Mouse (Mus musculus) midbrain, embryonic 13.5 days (tissue): ENCODE results near the gene Sstr3. TPM values are rescaled to one million over a fixed set of nuclear protein-coding genes. Genes with fewer than 3 reads are reported as not detected.
A peak's percentile ranks its signal among the peaks of the same experiment; 100 is the strongest.

Experiments
- ATAC-seq: fragments of 200-750 bp; cut with Nextera tagmentation; 2 replicates; pipeline ENCODE4 v1.8.0; 2017; ENCODE audit warnings: mild to moderate bottlenecking, moderate TSS enrichment, moderate library complexity
- H3K27ac ChIP-seq: fragments of 300-500 bp; sonication (generic); 2 replicates; pipeline ENCODE4 v1.5.1; 2015; ENCODE audit warnings: inconsistent platforms, mild to moderate bottlenecking, moderate library complexity
- H3K27me3 ChIP-seq: fragments of 300-500 bp; sonication (generic); 2 replicates; pipeline ENCODE4 v1.6.1; 2015; ENCODE audit warnings: mild to moderate bottlenecking, inconsistent platforms
- H3K36me3 ChIP-seq: fragments of 300-500 bp; sonication (generic); 2 replicates; pipeline ENCODE4 v1.6.1; 2015; ENCODE audit warnings: mild to moderate bottlenecking, inconsistent platforms
- H3K4me1 ChIP-seq: fragments of 300-500 bp; sonication (generic); replicated peaks from 2 replicates; pipeline ENCODE4 v1.6.1; 2015; ENCODE audit warnings: inconsistent platforms
- H3K4me2 ChIP-seq: fragments of 300-500 bp; sonication (generic); replicated peaks from 2 replicates; pipeline ENCODE4 v1.6.1; 2015; ENCODE audit warnings: moderate library complexity, mild to moderate bottlenecking, inconsistent platforms
- H3K4me3 ChIP-seq: fragments of 300-500 bp; sonication (generic); replicated peaks from 2 replicates; pipeline ENCODE4 v1.5.1; 2015; ENCODE audit warnings: mild to moderate bottlenecking, inconsistent platforms
- H3K9ac ChIP-seq: fragments of 300-500 bp; sonication (generic); replicated peaks from 2 replicates; pipeline ENCODE4 v1.6.1; 2015; ENCODE audit warnings: mild to moderate bottlenecking, inconsistent platforms
- H3K9me3 ChIP-seq: fragments of 300-500 bp; sonication (generic); 2 replicates; pipeline ENCODE4 v1.6.1; 2016; ENCODE audit warnings: mild to moderate bottlenecking, inconsistent platforms
- WGBS: fragments of 180-500 bp; shearing (Covaris S2); methylation state at CpG from one replicate; pipeline ENCODE4 v1.1.7; 2015; 5-methylcytosine and 5-hydroxymethylcytosine counted together
- polyA plus RNA-seq: library from polyadenylated mRNA; unstranded; fragments of >200 nt; fragmentation: Nextera tagmentation; extraction: Ambion mirVana; gene quantifications from 2 replicates; pipeline ENCODE4 v1.2.1, GENCODE M21; 2015

Gene Sstr3
- polyA plus RNA-seq, 1 experiment from 2014 or later: 0.26 TPM

GRCm38 (mm10) chr15:78554545-78555313 is 10.2 kb upstream of the Sstr3 start:
- Histone ChIP-seq H3K4me3 (no peak overlapping the region), H3K27me3 (no peaks in the 10 kb centered on the region), H3K9me3 (peaks cover 13% of the 10 kb centered on the region; the same call in 1 of the 2 replicates), H3K4me1 (no peaks in the 10 kb centered on the region), H3K9ac (no peak overlapping the region), H3K4me2 (0 out of 2 replicates have a peak overlapping the region, but pooled peaks have one; percentile 3), H3K27ac (no peak overlapping the region), H3K36me3 (no peaks in the 10 kb centered on the region)
- WGBS: 71% methylated on average over 25 of the region's 25 CpGs
- no peak for ATAC-seq

GRCm38 (mm10) chr15:78549189-78549734 is 4.8 kb upstream of the Sstr3 start:
- WGBS: 78% methylated on average over 4 of the region's 4 CpGs
- Histone ChIP-seq H3K27ac (no peak overlapping the region), H3K36me3 (no peaks in the 10 kb centered on the region)

GRCm38 (mm10) chr15:78548711-78549110 is 4.2 kb upstream of the Sstr3 start:
- Histone ChIP-seq H3K27me3 (no peaks in the 10 kb centered on the region), H3K4me1 (peaks cover 23% of the 10 kb centered on the region), H3K36me3 (no peaks in the 10 kb centered on the region), H3K9ac (no peak overlapping the region), H3K9me3 (peaks cover 13% of the 10 kb centered on the region; the same call in 1 of the 2 replicates), H3K4me3 (no peak overlapping the region), H3K27ac (no peak overlapping the region), H3K4me2 (no peak overlapping the region)
- ATAC-seq: no peak
- 71% methylated on average over 8 of the region's 8 CpGs for WGBS

More at GRCm38 (mm10) chr15:78549189-78549734, 4.8 kb upstream of the Sstr3 start:
- H3K4me2 ChIP-seq: no peak overlapping the region
- 0 out of 2 replicates have a peak, but pooled peaks have one; percentile 34 for ATAC-seq
- peaks cover 23% of the 10 kb centered on the region for H3K4me1 ChIP-seq
- H3K9me3 ChIP-seq: peaks cover 13% of the 10 kb centered on the region; the same call in 1 of the 2 replicates
- no peak overlapping the region for H3K9ac ChIP-seq
- H3K4me3 ChIP-seq: no peak overlapping the region
- H3K27me3 ChIP-seq: no peaks in the 10 kb centered on the region

- Histone ChIP-seq H3K4me2 (no peak overlapping the region), H3K4me1 (peaks cover 23% of the 10 kb centered on the region), H3K9me3 (peaks cover 13% of the 10 kb centered on the region; the same call in 1 of the 2 replicates), H3K4me3 (no peak overlapping the region), H3K27me3 (no peaks in the 10 kb centered on the region), H3K27ac (no peak overlapping the region), H3K36me3 (no peaks in the 10 kb centered on the region), H3K9ac (no peak overlapping the region)
- 30% methylated on average over 3 of the region's 3 CpGs for WGBS
- ATAC-seq: peak; percentile 24; the same call in 1 of the 2 replicates
Observed at GRCm38 (mm10) chr15:78548336-78548665, 3.8 kb upstream of the Sstr3 start.

- Histone ChIP-seq H3K4me3 (no peak overlapping the region), H3K27ac (no peak overlapping the region), H3K27me3 (no peaks in the 10 kb centered on the region), H3K4me1 (peaks cover 23% of the 10 kb centered on the region), H3K36me3 (no peaks in the 10 kb centered on the region), H3K9me3 (peaks cover 13% of the 10 kb centered on the region; the same call in 1 of the 2 replicates), H3K4me2 (no peak overlapping the region), H3K9ac (no peak overlapping the region)
- 52% methylated on average over 5 of the region's 5 CpGs for WGBS
- ATAC-seq: no peak
Observed at GRCm38 (mm10) chr15:78547415-78548335, 3.2 kb upstream of the Sstr3 start.

GRCm38 (mm10) chr15:78546060-78546459 is 1.6 kb upstream of the Sstr3 start:
- ATAC-seq: no peak
- H3K9me3 ChIP-seq: peaks cover 4% of the 10 kb centered on the region; the same call in 1 of the 2 replicates
- no peaks in the 10 kb centered on the region for H3K27me3 ChIP-seq
- H3K9ac ChIP-seq: no peak overlapping the region
- H3K36me3 ChIP-seq: no peaks in the 10 kb centered on the region
- peaks cover 26% of the 10 kb centered on the region for H3K4me1 ChIP-seq
- H3K4me2 ChIP-seq: no peak overlapping the region
- no peak overlapping the region for H3K4me3 ChIP-seq
- H3K27ac ChIP-seq: no peak overlapping the region
- WGBS: 87% methylated on average over 4 of the region's 4 CpGs

- WGBS: 82% methylated on average over 15 of the region's 15 CpGs
- Histone ChIP-seq H3K4me2 (no peak overlapping the region), H3K9me3 (no peaks in the 10 kb centered on the region), H3K27ac (no peak overlapping the region), H3K4me1 (peaks cover 26% of the 10 kb centered on the region), H3K9ac (no peak overlapping the region), H3K36me3 (no peaks in the 10 kb centered on the region), H3K4me3 (no peak overlapping the region), H3K27me3 (no peaks in the 10 kb centered on the region)
- no peak for ATAC-seq
Observed at GRCm38 (mm10) chr15:78544041-78544440, 444 bp downstream of the Sstr3 start.

GRCm38 (mm10) chr15:78542767-78543303 is 1.6 kb downstream of the Sstr3 start:
- 74% methylated on average over 7 of the region's 7 CpGs for WGBS
- Histone ChIP-seq H3K4me1 (peaks cover 17% of the 10 kb centered on the region), H3K36me3 (no peaks in the 10 kb centered on the region), H3K27ac (no peak overlapping the region), H3K9me3 (no peaks in the 10 kb centered on the region), H3K4me3 (no peak overlapping the region), H3K4me2 (no peak overlapping the region), H3K9ac (no peak overlapping the region), H3K27me3 (0 out of 2 replicates have a peak, but pooled peaks cover 2% of the 10 kb centered on the region)
- ATAC-seq: no peak

GRCm38 (mm10) chr15:78542098-78542766 is 2.3 kb downstream of the Sstr3 start:
- H3K36me3 ChIP-seq: no peaks in the 10 kb centered on the region
- H3K9ac ChIP-seq: no peak overlapping the region
- H3K27ac ChIP-seq: no peak overlapping the region
- 0 out of 2 replicates have a peak, but pooled peaks cover 2% of the 10 kb centered on the region for H3K27me3 ChIP-seq
- peaks cover 14% of the 10 kb centered on the region for H3K4me1 ChIP-seq
- no peak overlapping the region for H3K4me2 ChIP-seq
- no peaks in the 10 kb centered on the region for H3K9me3 ChIP-seq
- 88% methylated on average over 3 of the region's 3 CpGs for WGBS
- ATAC-seq: no peak
- H3K4me3 ChIP-seq: no peak overlapping the region

GRCm38 (mm10) chr15:78541606-78542005 is 2.9 kb downstream of the Sstr3 start:
- Histone ChIP-seq H3K27ac (no peak overlapping the region), H3K9ac (no peak overlapping the region), H3K4me3 (no peak overlapping the region), H3K4me1 (peaks cover 14% of the 10 kb centered on the region), H3K4me2 (no peak overlapping the region), H3K27me3 (0 out of 2 replicates have a peak, but pooled peaks cover 2% of the 10 kb centered on the region), H3K36me3 (no peaks in the 10 kb centered on the region), H3K9me3 (no peaks in the 10 kb centered on the region)
- WGBS: 60% methylated on average over 3 of the region's 3 CpGs
- peak; percentile 22; the same call in 1 of the 2 replicates for ATAC-seq

- no peaks in the 10 kb centered on the region for H3K36me3 ChIP-seq
- H3K4me1 ChIP-seq: peaks cover 16% of the 10 kb centered on the region
- no peaks in the 10 kb centered on the region for H3K9me3 ChIP-seq
- H3K4me3 ChIP-seq: no peak overlapping the region
- 0 out of 2 replicates have a peak, but pooled peaks cover 2% of the 10 kb centered on the region for H3K27me3 ChIP-seq
- 74% methylated on average over 3 of the region's 3 CpGs for WGBS
- no peak for ATAC-seq
- H3K9ac ChIP-seq: no peak overlapping the region
- H3K4me2 ChIP-seq: no peak overlapping the region
- H3K27ac ChIP-seq: no peak overlapping the region
Observed at GRCm38 (mm10) chr15:78541036-78541435, 3.4 kb downstream of the Sstr3 start.
